Mouse (Mus musculus): ENCODE results near the gene Olfr437.

DNA sequence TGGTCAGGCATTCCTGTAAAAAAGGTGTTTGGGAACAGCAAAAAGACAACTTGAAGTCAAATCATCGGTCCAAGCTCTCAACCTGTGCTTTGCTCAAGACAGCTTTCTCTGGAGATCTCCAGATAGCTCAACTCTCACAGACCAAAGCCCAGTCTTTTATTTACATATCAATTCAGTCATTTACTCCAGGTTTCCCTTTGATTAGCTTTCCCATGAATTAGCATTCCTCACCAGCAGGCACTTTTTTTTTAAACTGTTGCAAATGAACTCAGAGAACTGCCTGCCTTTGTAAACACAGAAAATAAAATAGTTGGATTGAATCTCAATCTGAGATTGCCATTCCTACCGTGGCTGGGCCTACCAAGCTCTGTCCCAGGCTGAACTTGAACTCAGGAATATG lies 42.3 kb downstream of the Olfr437 start:
- TF ChIP-seq EP300 (IDR thresholded peaks at IDR 0.05; ENCODE audit: low read depth) (no peak), CTCF (IDR thresholded peaks at IDR 0.05; ENCODE audit: low read depth) (no peak)

All from liver, embryonic 14.5 days (tissue).